Mouse (Mus musculus) erythroblast, embryonic 14.5 days (primary cell): Measurements from ENCODE around the gene Traf2. TPM values are rescaled to one million over a fixed set of nuclear protein-coding genes. Genes with fewer than 3 reads are reported as not detected.

ENCODE experiments used
- H3K27me3 ChIP-seq: 2 replicates; pipeline ENCODE4 v1.6.1; 2012; ENCODE audit warnings: inconsistent platforms; ENCODE audit not compliant: control insufficient read depth
- H3K36me3 ChIP-seq: 2 replicates; pipeline ENCODE4 v1.6.1; 2012; ENCODE audit warnings: mild to moderate bottlenecking, inconsistent platforms; ENCODE audit not compliant: control insufficient read depth
- H3K4me1 ChIP-seq: 2 replicates; pipeline ENCODE4 v1.6.1; 2012; ENCODE audit warnings: inconsistent platforms; ENCODE audit not compliant: control insufficient read depth
- H3K4me3 ChIP-seq: replicated peaks from 2 replicates; pipeline ENCODE3; 2012; ENCODE audit warnings: moderate library complexity, mild to moderate bottlenecking, inconsistent platforms
- H3K9me3 ChIP-seq: 2 replicates; pipeline ENCODE4 v1.6.1; 2012; ENCODE audit warnings: low read length, inconsistent platforms, mixed read lengths; ENCODE audit not compliant: control insufficient read depth
- GATA1 ChIP-seq: IDR thresholded peaks from 2 replicates; pipeline ENCODE4 v1.6.1; 2012; ENCODE audit warnings: low read length, inconsistent platforms, mixed read lengths
- TAL1 ChIP-seq: IDR thresholded peaks from 3 replicates; pipeline ENCODE4 v1.6.1; 2012; ENCODE audit warnings: low read length, inconsistent platforms, mixed read lengths
- polyA plus RNA-seq: library from polyadenylated mRNA; stranded (reverse); fragments of >175 nt; gene quantifications from 2 replicates; pipeline ENCODE4 v1.2.3, GENCODE M21; 2012

Traf2 gene
- polyA plus RNA-seq, 1 experiment: 0.84 TPM

- no peaks in the 10 kb centered on the region for H3K27me3 ChIP-seq
- no peaks in the 10 kb centered on the region for H3K9me3 ChIP-seq
- no peaks in the 10 kb centered on the region for H3K36me3 ChIP-seq
- H3K4me1 ChIP-seq: peaks cover 2% of the 10 kb centered on the region
- TF ChIP-seq TAL1: no peak
- TF ChIP-seq GATA1: no peak
- H3K4me3 ChIP-seq: no peak overlapping the region
Observed at GRCm38 (mm10) chr2:25468962-25469915, 77.5 kb downstream of the Traf2 start.

Other genes starting within 250 kb of the Traf2 start
- not detected in 2 replicates for gene Grin1, start 227.8 kb downstream of the Traf2 start, polyA plus RNA-seq
- 0.86 and 1.3 TPM in 2 replicates for gene Man1b1, start 214.6 kb downstream of the Traf2 start, polyA plus RNA-seq
- gene Dpp7, start 190.6 kb downstream of the Traf2 start, polyA plus RNA-seq: 0.24 and 0.76 TPM in 2 replicates
- gene Uap1l1, start 181.3 kb downstream of the Traf2 start, polyA plus RNA-seq: 0.04 and 0.17 TPM in 2 replicates
- gene Sapcd2, start 174.6 kb downstream of the Traf2 start, polyA plus RNA-seq: 10.3 and 12.6 TPM in 2 replicates
- not detected in 2 replicates for gene Entpd2, start 151.1 kb downstream of the Traf2 start, polyA plus RNA-seq
- 0.19 TPM in 1 of 2 replicates, not detected in the other for gene Npdc1, start 147.6 kb downstream of the Traf2 start, polyA plus RNA-seq
- gene Fut7, start 123.7 kb downstream of the Traf2 start, polyA plus RNA-seq: 0.06 TPM in 1 of 2 replicates, not detected in the other
- 0.09 and 0.11 TPM in 2 replicates for gene Abca2, start 118.2 kb downstream of the Traf2 start, polyA plus RNA-seq
- not detected in 2 replicates for gene Clic3, start 90.1 kb downstream of the Traf2 start, polyA plus RNA-seq
- 1.0 and 1.1 TPM in 2 replicates for gene Paxx, start 85.8 kb downstream of the Traf2 start, polyA plus RNA-seq
- not detected in 2 replicates for gene Ptgds, start 76.9 kb downstream of the Traf2 start, polyA plus RNA-seq
- not detected in 2 replicates for gene Lcn12, start 53.0 kb downstream of the Traf2 start, polyA plus RNA-seq
- 3.9 and 4.7 TPM in 2 replicates for gene Fbxw5, start 46.2 kb downstream of the Traf2 start, polyA plus RNA-seq
- gene C8g, start 45.2 kb downstream of the Traf2 start, polyA plus RNA-seq: not detected in 2 replicates
- gene Edf1, start 10.9 kb upstream of the Traf2 start, polyA plus RNA-seq: 168 and 190 TPM in 2 replicates
- 0.09 and 0.38 TPM in 2 replicates for gene Mamdc4, start 27.9 kb upstream of the Traf2 start, polyA plus RNA-seq
- 0.21 and 0.30 TPM in 2 replicates for gene Phpt1, start 28.3 kb upstream of the Traf2 start, polyA plus RNA-seq
- 0.01 TPM in 1 of 2 replicates, not detected in the other for gene Ajm1, start 34.8 kb upstream of the Traf2 start, polyA plus RNA-seq
- gene Rabl6, start 61.6 kb upstream of the Traf2 start, polyA plus RNA-seq: 4.6 and 6.1 TPM in 2 replicates
- gene Ccdc183, start 70.7 kb upstream of the Traf2 start, polyA plus RNA-seq: not detected in 2 replicates
- gene Tmem141, start 75.1 kb upstream of the Traf2 start, polyA plus RNA-seq: 0.15 TPM in 1 of 2 replicates, not detected in the other
- gene Fcna, start 81.1 kb upstream of the Traf2 start, polyA plus RNA-seq: 0.80 and 0.94 TPM in 2 replicates
- not detected in 2 replicates for gene Lcn8, start 106.2 kb upstream of the Traf2 start, polyA plus RNA-seq
- not detected in 2 replicates for gene Lcn5, start 111.0 kb upstream of the Traf2 start, polyA plus RNA-seq
- not detected in 2 replicates for gene Lcn6, start 129.8 kb upstream of the Traf2 start, polyA plus RNA-seq
- not detected in 2 replicates for gene Lcn10, start 135.8 kb upstream of the Traf2 start, polyA plus RNA-seq
- gene Obp2a, start 153.1 kb upstream of the Traf2 start, polyA plus RNA-seq: not detected in 2 replicates
- 0.37 and 0.53 TPM in 2 replicates for gene Bmyc, start 159.8 kb upstream of the Traf2 start, polyA plus RNA-seq
- gene Obp2b, start 190.1 kb upstream of the Traf2 start, polyA plus RNA-seq: not detected in 2 replicates
- gene Lcn3, start 218.6 kb upstream of the Traf2 start, polyA plus RNA-seq: not detected in 2 replicates
- not detected in 2 replicates for gene Lcn11, start 230.1 kb upstream of the Traf2 start, polyA plus RNA-seq
- gene Gm13539, start 235.3 kb upstream of the Traf2 start, polyA plus RNA-seq: not detected in 2 replicates